Mouse (Mus musculus) ES-Bruce4 (cell line): ENCODE results near the gene Hspb7.

ENCODE experiments used
- CTCF ChIP-seq: IDR thresholded peaks from one replicate; pipeline ENCODE4 v1.8.1; 2011; ENCODE audit warnings: low read depth, low read length
- POLR2A ChIP-seq: IDR thresholded peaks from one replicate; pipeline ENCODE4 v1.8.1; 2011; ENCODE audit warnings: low read length; ENCODE audit not compliant: insufficient read depth

- TF ChIP-seq CTCF (no peak), POLR2A (no peak)
These were observed 18.7 kb downstream of the Hspb7 start for GRCm38 (mm10) chr4:141439083-141439803.
